Mouse (Mus musculus) heart, postnatal 4 days (tissue): ENCODE measurements around the gene Grin2a. TPM values are rescaled to one million over a fixed set of nuclear protein-coding genes. Genes with fewer than 3 reads are reported as not detected.

Experiments
- DNase-seq: peaks from one replicate; pipeline ENCODE4 v3.0.0; 2021
- total RNA-seq, 2 experiments: library from RNA; stranded (reverse); gene quantifications; 2 replicates each; pipeline ENCODE4 v1.2.3; 2021

Gene Grin2a
- total RNA-seq, 2 experiments from 2014 or later, result 0.54 to 0.62 TPM

GRCm38 (mm10) chr16:9751045-9751569 is 244.3 kb downstream of the Grin2a start:
- DNase-seq, result no peak

- DNase-seq, result no peak
These were observed 245.7 kb downstream of the Grin2a start for GRCm38 (mm10) chr16:9749661-9750060.

DNA sequence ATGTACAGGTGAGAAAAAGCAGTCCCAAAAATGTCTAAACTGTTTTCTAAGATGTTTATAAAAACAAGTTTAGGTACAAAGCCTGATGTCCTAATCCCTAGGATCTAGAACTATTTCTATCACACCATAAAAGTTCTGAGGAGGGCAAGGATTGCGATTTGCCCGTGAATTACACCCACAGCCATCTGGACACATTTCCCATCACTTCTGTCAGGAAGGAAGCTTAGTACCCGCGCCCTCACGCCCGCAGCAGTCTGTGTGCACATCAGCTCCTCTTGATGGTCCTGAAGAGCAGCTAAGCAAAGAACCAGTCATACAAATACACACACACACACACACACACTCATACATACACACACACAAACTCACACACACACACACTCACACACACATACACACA is 252.9 kb downstream of the Grin2a start:
- no peak for DNase-seq

DNA sequence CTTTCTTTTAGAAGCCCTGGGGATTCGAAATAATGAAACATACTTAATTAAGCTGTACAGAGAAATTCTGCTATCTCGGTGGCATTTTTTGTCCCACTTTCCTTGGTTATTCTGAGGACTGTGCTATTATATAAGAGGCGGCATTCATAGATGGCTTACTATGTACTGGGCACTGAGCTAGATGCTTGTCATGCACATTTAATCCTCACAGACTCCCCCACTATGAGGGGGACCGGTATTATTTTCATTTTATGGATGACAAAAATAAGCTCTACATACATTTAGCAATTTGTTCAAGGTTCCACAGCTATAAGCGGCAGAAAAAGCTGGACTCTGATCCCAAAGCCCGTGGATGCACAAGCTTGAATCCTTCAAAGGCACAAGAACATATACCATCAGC is 256.7 kb downstream of the Grin2a start:
- DNase-seq, result no peak

DNA sequence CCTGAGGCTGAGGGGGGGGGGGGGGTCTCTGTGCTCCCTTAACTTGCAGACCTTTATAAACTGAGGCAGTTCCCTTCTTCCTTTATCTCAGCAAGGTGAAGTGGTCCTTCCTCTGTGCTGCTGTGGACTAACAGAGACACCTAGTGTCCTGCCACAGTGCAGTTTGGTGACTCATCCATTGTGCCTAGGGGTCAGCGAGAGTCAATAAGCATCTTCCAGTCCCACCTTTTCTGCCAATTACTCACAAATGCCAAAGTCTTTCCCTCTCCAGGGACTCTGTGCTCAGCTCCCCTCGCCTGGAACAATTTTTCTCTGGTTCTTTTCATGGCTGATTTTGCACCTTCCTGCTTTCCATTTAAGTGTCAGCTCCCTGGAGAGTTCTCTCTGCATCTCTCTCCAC is 258.2 kb downstream of the Grin2a start:
- no peak for DNase-seq

GRCm38 (mm10) chr16:9735365-9736080 is 259.8 kb downstream of the Grin2a start:
- no peak for DNase-seq

GRCm38 (mm10) chr16:9727603-9728002 is 267.8 kb downstream of the Grin2a start:
- no peak for DNase-seq

DNA sequence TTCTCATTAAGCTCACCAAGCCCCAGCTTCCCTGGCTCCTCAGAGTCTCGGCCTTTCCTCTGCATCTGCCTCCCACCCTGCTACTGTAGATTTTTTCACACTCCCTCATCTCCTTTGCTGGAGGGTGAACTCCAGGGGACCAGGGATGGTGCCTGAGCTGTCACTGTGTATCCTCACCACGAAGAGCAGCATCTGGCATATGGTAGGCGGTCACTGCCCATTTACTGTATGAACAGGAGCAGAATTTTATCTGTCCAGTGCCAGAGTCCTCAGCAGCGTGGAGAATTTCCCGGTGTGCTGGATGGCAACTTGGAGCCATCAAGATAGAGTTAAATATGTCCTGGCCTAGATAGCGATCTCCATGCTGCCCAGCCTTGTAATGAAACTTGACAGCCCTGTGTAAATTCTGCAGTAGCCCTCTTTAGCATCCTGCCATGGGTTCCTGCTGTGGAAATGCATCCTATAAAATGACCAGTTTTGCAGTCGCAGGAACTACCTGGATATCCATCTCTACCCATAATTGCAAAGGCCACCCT is 269.7 kb downstream of the Grin2a start:
- no peak for DNase-seq

- DNase-seq, result no peak
These were observed 284.0 kb downstream of the Grin2a start for GRCm38 (mm10) chr16:9711398-9711797.

- DNase-seq, result no peak
These were observed 285.4 kb downstream of the Grin2a start for GRCm38 (mm10) chr16:9709921-9710320.

GRCm38 (mm10) chr16:9697141-9697540 is 298.2 kb downstream of the Grin2a start:
- DNase-seq, result no peak

DNA sequence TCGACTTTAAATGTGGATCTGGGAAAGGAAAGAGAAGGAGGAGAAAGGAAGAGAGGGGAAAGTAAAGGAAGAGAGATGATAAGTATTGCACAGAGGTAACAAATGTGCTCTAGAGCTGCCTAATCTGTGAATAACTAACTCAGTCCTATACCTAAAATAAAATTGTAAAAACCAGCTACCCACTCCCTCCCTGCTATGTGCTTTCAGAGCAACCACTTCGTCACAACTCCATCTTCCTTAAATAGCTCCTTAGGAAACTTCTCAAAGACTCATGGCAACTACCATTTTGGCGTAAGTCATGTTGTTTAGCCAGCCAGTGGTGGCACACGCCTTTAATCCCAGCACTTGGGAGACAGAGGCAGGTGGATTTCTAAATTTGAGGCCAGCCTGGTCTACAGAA is 301.3 kb downstream of the Grin2a start:
- no peak for DNase-seq

GRCm38 (mm10) chr16:9688523-9689140 is 306.7 kb downstream of the Grin2a start:
- DNase-seq, result no peak

DNA sequence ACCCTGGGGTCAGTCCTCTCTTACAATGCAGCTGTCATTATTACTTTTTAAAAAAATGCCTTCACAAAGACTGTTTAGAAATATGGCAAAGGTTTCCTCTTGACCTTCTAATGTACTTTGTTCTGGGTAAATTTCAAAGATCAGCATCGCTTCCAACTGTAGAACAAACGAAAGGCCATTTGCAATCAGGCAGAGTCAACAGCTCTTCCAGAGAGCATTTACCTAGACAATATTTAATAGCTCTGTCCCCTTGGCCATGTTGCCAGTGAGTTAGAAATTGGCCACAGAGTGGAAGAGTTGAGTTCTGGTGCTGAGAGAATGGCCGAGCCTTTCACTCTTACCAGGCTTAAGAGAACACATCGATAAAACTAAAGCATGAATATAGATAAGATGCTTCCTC is 314.8 kb downstream of the Grin2a start:
- no peak for DNase-seq

DNA sequence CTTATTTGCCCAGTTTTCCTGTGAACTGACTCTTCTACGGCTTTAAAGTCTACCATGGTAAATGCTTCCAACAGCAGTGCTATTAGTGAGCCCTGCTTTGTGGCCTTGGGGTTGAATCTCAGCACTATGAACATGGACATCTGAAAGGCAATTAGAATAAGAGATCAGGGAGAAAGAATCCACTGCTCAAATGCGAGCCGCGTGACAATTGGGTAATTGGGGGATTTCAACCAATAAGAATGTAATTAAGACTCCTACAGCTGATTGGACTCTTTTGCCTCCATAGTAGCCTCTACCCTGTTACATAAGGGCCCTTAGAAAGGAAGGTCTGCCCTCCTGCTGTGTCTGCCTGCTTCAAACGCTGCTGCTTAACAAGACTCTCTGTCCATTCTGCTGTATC is 315.4 kb downstream of the Grin2a start:
- no peak for DNase-seq

DNA sequence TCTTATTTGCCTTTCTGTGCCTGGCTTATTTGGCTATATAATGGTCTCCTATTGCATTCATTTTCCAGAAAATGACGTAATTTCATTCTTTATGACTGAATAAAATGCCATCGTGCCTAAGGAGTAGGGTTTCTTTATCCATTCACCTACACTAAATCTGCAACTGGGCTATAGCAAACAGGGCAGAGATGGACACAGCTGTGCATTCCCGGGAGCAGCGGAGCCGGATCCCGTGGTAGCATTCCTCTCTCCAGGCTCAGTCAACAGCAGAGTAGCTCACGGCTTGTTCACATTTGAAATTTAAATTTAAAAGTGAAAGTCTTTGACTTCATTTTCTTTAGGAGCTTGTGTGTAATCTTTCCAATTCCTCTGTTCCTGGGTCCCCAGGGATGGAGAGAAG is 316.6 kb downstream of the Grin2a start:
- DNase-seq, result no peak

- no peak for DNase-seq
These were observed 323.0 kb downstream of the Grin2a start for GRCm38 (mm10) chr16:9672390-9672789.

GRCm38 (mm10) chr16:9671222-9671621 is 324.1 kb downstream of the Grin2a start:
- DNase-seq, result no peak

GRCm38 (mm10) chr16:9670750-9671161 is 324.6 kb downstream of the Grin2a start:
- DNase-seq, result peak; percentile 6

GRCm38 (mm10) chr16:9665896-9666295 is 329.5 kb downstream of the Grin2a start:
- no peak for DNase-seq

DNA sequence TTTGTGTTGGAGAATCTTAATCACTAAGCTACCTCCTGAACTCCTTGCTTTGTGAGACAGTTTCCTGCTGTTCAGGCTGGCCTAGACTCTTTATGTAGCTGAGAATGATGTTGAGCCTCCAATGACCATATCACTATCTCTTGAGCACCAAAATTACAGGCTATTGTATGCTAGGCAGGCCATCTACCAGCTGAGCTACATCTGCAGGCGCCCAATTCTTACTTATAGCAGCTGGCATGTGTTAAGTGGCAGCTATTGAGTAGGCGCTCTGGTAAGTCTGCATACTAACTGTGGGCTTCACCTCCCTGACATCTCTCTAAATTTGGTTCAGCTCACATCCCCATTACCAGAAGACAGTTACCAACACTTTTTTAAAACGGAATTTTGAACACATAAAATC is 331.3 kb downstream of the Grin2a start:
- DNase-seq, result no peak

GRCm38 (mm10) chr16:9663508-9663907 is 331.9 kb downstream of the Grin2a start:
- no peak for DNase-seq

GRCm38 (mm10) chr16:9625652-9626444 is 369.5 kb downstream of the Grin2a start:
- no peak for DNase-seq
